Mouse (Mus musculus): ENCODE results near the gene Scamp4. TPM values are rescaled to one million over a fixed set of nuclear protein-coding genes. Genes with fewer than 3 reads are reported as not detected.

Scamp4 gene
- polyA plus RNA-seq, 1 experiment, result 94.8 TPM

GRCm38 (mm10) chr10:80650392-80650791 lies 47.7 kb downstream of the Scamp4 start:
- peaks cover 2% of the 10 kb centered on the region; the same call in 1 of the 2 replicates for H3K4me1 ChIP-seq (ENCODE audit: control insufficient read depth, insufficient read depth, insufficient read length)
- no peak for DNase-seq (ENCODE audit: low read depth in 1 of 2, low spot score in 2 of 2)
- 89% methylated on average over 10 of the region's 10 CpGs for WGBS
- no peak for TF ChIP-seq POLR2A (IDR thresholded peaks at IDR 0.05; ENCODE audit: low read depth, low read length)
- H3K36me3 ChIP-seq (ENCODE audit: control insufficient read depth, insufficient read depth, low read length), result peaks cover 2% of the 10 kb centered on the region; the same call in 1 of the 2 replicates
- no peak overlapping the region for H3K27ac ChIP-seq (ENCODE audit: insufficient read depth, low read length)
- H3K27me3 ChIP-seq (ENCODE audit: control insufficient read depth, insufficient read depth, low read length), result no peaks in the 10 kb centered on the region
- H3K4me3 ChIP-seq (ENCODE audit: extremely low read depth, insufficient read depth, insufficient read length), result no peak overlapping the region

GRCm38 (mm10) chr10:80653156-80653720 lies 50.6 kb downstream of the Scamp4 start:
- H3K27me3 ChIP-seq (ENCODE audit: control insufficient read depth, insufficient read depth, low read length), result no peaks in the 10 kb centered on the region
- H3K36me3 ChIP-seq (ENCODE audit: control insufficient read depth, insufficient read depth, low read length), result 0 out of 2 replicates have a peak, but pooled peaks cover 2% of the 10 kb centered on the region
- TF ChIP-seq CTCF (IDR thresholded peaks at IDR 0.05; ENCODE audit: extremely low read depth, insufficient read depth, insufficient read length, insufficient replicate concordance) (no peak), POLR2A (IDR thresholded peaks at IDR 0.05; ENCODE audit: low read depth, low read length) (no peak)
- no peak overlapping the region for H3K4me3 ChIP-seq (ENCODE audit: extremely low read depth, insufficient read depth, insufficient read length)
- peaks cover 22% of the 10 kb centered on the region; the same call in 1 of the 2 replicates for H3K4me1 ChIP-seq (ENCODE audit: control insufficient read depth, insufficient read depth, insufficient read length)
- WGBS, result 87% methylated on average over 6 of the region's 6 CpGs
- no peak overlapping the region for H3K27ac ChIP-seq (ENCODE audit: insufficient read depth, low read length)
- no peak for DNase-seq (ENCODE audit: low read depth in 1 of 2, low spot score in 2 of 2)

GRCm38 (mm10) chr10:80654866-80655265 lies 52.2 kb downstream of the Scamp4 start:
- Histone ChIP-seq H3K4me3 (ENCODE audit: extremely low read depth, insufficient read depth, insufficient read length) (no peak overlapping the region), H3K4me1 (ENCODE audit: control insufficient read depth, insufficient read depth, insufficient read length) (peaks cover 29% of the 10 kb centered on the region), H3K27ac (ENCODE audit: insufficient read depth, low read length) (no peak overlapping the region), H3K36me3 (ENCODE audit: control insufficient read depth, insufficient read depth, low read length) (0 out of 2 replicates have a peak, but pooled peaks cover 2% of the 10 kb centered on the region), H3K27me3 (ENCODE audit: control insufficient read depth, insufficient read depth, low read length) (no peaks in the 10 kb centered on the region)
- no peak for DNase-seq (ENCODE audit: low read depth in 1 of 2, low spot score in 2 of 2)
- 82% methylated on average over 6 of the region's 6 CpGs for WGBS
- TF ChIP-seq POLR2A (IDR thresholded peaks at IDR 0.05; ENCODE audit: low read depth, low read length) (no peak), CTCF (IDR thresholded peaks at IDR 0.05; ENCODE audit: extremely low read depth, insufficient read depth, insufficient read length, insufficient replicate concordance) (no peak)

- peak overlapping the region; percentile 84 for H3K4me3 ChIP-seq (ENCODE audit: extremely low read depth, insufficient read depth, insufficient read length)
- H3K27ac ChIP-seq (ENCODE audit: insufficient read depth, low read length), result 0 out of 2 replicates have a peak overlapping the region, but pooled peaks have one; percentile 5
- peaks cover 29% of the 10 kb centered on the region for H3K4me1 ChIP-seq (ENCODE audit: control insufficient read depth, insufficient read depth, insufficient read length)
- H3K36me3 ChIP-seq (ENCODE audit: control insufficient read depth, insufficient read depth, low read length), result 0 out of 2 replicates have a peak, but pooled peaks cover 2% of the 10 kb centered on the region
- no peak for TF ChIP-seq CTCF (IDR thresholded peaks at IDR 0.05; ENCODE audit: extremely low read depth, insufficient read depth, insufficient read length, insufficient replicate concordance)
- no peak for TF ChIP-seq POLR2A (IDR thresholded peaks at IDR 0.05; ENCODE audit: low read depth, low read length)
- H3K27me3 ChIP-seq (ENCODE audit: control insufficient read depth, insufficient read depth, low read length), result no peaks in the 10 kb centered on the region
- DNase-seq (ENCODE audit: low read depth in 1 of 2, low spot score in 2 of 2), result no peak
- under 1% methylated on average over 12 of the region's 12 CpGs for WGBS
Observed at GRCm38 (mm10) chr10:80655406-80656129, 52.9 kb downstream of the Scamp4 start.

GRCm38 (mm10) chr10:80656130-80656862 lies 53.6 kb downstream of the Scamp4 start:
- Histone ChIP-seq H3K4me3 (ENCODE audit: extremely low read depth, insufficient read depth, insufficient read length) (peak overlapping the region; percentile 84), H3K4me1 (ENCODE audit: control insufficient read depth, insufficient read depth, insufficient read length) (peaks cover 34% of the 10 kb centered on the region), H3K36me3 (ENCODE audit: control insufficient read depth, insufficient read depth, low read length) (0 out of 2 replicates have a peak, but pooled peaks cover 2% of the 10 kb centered on the region), H3K27me3 (ENCODE audit: control insufficient read depth, insufficient read depth, low read length) (no peaks in the 10 kb centered on the region), H3K27ac (ENCODE audit: insufficient read depth, low read length) (peak overlapping the region; percentile 46)
- TF ChIP-seq CTCF (IDR thresholded peaks at IDR 0.05; ENCODE audit: extremely low read depth, insufficient read depth, insufficient read length, insufficient replicate concordance) (no peak), POLR2A (IDR thresholded peaks at IDR 0.05; ENCODE audit: low read depth, low read length) (peak; percentile 59)
- peak; percentile 80 to 92 for DNase-seq (ENCODE audit: low read depth in 1 of 2, low spot score in 2 of 2)
- 1% methylated on average over 70 of the region's 72 CpGs for WGBS

GRCm38 (mm10) chr10:80656863-80657623 lies 54.4 kb downstream of the Scamp4 start, which contains the start of gene Btbd2:
Gene Btbd2, minus strand, starts transcription at chr10:80657071.
- Histone ChIP-seq H3K4me3 (ENCODE audit: extremely low read depth, insufficient read depth, insufficient read length) (peak within 1 kb of the TSS; percentile 84), H3K36me3 (ENCODE audit: control insufficient read depth, insufficient read depth, low read length) (0 out of 2 replicates have a peak, but pooled peaks cover 2% of the 10 kb centered on the region), H3K4me1 (ENCODE audit: control insufficient read depth, insufficient read depth, insufficient read length) (peaks cover 36% of the 10 kb centered on the region), H3K27me3 (ENCODE audit: control insufficient read depth, insufficient read depth, low read length) (no peaks in the 10 kb centered on the region), H3K27ac (ENCODE audit: insufficient read depth, low read length) (peak within 1 kb of the TSS; percentile 55)
- TF ChIP-seq CTCF (IDR thresholded peaks at IDR 0.05; ENCODE audit: extremely low read depth, insufficient read depth, insufficient read length, insufficient replicate concordance) (no peak), POLR2A (IDR thresholded peaks at IDR 0.05; ENCODE audit: low read depth, low read length) (no peak)
- WGBS, result 44% methylated on average over 15 of the region's 15 CpGs
- DNase-seq (ENCODE audit: low read depth in 1 of 2, low spot score in 2 of 2), result no peak
